Mouse (Mus musculus) thymus, postnatal 25 days (tissue): Measurements from ENCODE around the gene Srbd1.

ENCODE experiments used
- DNase-seq: peaks from one replicate; pipeline ENCODE4 v3.0.0; 2022

Gene Srbd1

DNA sequence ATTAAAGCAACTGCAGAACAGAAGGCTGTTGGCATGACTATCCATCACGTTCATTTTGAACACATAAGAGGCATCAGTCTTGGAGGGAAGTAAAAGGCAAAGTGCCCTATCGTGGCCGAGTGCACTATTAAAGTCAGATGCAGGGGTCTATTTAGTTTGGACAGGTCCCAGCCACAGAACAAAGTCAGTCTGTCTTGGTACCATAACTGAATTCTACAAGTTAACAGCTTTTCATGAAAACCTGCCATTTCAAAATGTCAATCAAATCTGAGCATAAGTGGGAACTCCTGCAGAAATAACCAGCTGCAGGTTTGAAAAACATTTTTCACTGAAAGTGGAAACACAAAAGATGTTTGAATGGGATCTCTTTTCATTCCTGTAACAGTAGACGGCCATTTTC, 115.0 kb downstream of the Srbd1 start:
- DNase-seq, result no peak

DNA sequence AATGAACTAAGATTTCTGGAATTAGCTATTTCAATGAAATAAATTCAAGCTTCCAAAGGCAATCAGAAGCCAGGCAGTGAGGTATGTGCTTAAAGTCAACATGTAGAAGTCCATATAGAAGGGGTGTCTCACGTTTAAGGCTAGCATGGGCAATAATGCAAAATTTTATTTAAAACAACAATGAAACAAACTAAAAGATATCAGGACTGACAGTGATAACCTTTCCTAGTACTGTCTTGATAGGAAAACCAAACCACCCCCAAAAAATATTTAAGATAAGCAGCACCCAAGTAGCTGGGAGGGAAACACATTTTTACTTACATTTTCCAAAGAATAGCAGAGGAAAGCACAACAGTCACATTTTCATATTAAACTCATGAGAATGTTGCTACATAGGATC, 115.8 kb downstream of the Srbd1 start:
- DNase-seq, result no peak

DNA sequence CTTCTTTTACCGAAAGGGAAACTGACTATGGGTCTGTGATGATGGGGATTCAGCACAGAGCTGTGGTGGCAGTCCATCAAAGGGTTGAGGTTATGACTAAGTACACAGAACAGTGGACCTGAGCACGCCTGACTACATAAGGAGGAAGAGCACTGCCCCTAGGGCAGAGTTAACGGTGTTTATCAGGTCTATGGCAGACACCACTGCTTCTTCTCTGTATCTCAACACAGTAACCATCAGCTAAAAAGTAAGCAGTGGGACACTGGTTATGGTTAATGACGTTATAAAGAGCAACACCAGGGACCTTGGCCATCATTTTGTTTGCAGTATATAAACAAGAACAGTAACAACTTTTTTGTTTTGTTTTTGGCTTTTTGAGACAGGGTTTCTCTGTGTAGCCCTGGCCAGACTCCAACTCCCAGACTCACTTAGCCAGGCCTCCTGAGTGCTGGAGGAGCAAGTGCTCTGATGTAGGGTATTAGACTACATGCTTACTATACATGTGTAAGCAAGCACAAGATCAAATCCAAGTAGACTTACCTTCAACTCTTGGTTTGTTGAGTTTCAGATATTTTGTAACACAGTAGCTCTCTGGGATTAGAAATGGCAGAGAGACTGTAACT, 117.3 kb downstream of the Srbd1 start:
- DNase-seq, result no peak

DNA sequence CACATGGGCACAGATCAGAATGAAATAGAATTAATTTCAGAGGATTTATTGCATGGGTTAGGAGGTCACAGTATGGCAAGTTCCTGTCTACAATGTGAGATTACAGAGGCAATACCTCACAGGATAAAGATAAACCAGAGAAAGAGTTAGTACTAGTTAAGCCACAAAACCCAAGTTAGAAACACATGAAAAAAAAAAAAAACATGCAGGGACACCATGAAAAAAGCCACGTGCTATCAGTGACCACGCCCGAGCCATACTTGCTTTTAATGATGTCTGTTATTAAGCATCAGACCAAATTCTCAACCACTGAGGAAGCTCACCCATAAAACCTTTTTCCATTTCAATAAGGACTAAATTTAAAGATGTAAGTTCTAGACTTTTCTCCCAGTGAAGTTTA, 120.4 kb downstream of the Srbd1 start:
- no peak for DNase-seq

DNA sequence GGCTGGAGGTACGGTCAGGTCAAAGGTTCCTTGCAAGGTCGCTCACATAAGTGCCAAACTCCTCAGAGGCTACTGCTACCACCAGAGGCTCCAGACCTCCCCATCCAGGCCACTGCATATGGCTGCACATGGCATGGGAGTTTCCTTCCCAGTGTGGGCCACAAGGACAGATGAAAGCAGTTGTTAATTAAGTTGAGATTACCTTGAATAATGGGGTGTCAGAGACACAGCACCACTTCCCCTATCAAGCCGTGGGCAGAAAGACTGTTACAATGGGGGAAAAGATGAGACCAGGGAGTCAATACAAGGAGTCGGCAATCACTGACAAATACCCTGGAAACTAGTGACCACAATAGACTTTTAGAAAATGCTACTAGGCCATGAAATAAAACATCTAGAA, 122.6 kb downstream of the Srbd1 start:
- DNase-seq, result no peak

DNA sequence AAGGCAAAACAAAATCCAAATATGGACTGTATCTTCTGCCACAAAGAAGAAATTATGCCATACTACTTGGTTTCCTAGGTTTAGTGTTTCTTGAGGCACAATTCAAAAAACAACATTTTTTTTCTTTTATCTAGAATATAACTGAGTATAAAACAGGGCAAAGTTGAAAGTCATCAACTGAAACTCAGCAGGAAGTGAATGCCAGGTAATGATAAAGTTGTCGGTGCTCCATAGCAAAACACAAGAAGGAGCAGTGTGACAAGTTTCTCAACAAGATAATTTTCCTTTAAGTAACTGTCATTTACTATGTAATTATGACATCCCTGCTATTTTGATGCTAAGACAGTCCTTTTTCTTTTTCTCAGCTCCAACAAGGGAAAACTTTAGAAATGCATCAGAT, 123.2 kb downstream of the Srbd1 start:
- no peak for DNase-seq

DNA sequence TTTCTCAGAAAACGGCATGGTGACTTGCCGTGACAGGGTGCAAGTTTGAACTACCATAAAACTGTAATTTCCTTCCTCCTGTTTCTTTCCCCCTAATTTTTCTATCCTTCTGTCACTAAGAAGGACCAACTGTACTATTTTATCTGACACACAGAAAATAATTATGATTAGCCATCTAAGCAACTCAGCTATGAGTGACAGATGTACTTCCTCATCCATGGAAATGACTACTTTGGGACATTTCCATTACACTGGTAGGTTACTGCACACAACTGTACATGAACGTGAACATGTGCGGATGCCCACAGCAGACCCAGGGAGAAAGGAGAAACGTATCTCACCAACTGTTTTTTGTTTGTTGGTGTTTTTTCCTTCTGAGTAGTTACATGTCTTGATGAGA, 123.7 kb downstream of the Srbd1 start:
- DNase-seq, result no peak

DNA sequence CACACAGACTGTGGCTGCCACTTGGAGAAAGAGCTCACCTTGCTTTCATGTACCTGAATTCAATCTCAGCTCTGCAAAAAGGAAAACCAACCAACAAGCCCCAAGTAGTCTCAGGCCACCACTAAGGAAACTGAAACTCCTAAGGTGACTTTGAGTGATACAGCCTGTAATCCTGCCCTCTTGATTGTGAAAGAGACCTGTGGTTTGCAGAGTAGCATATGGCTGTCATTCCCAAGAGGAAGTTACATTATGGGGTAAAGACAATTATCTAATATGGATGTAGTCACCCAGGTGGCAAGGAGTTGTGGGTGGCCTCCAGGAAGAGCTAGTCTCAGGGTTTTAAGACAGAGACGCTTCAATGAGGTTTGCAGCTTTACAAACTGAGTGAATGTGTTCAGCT, 125.2 kb downstream of the Srbd1 start:
- DNase-seq, result no peak

DNA sequence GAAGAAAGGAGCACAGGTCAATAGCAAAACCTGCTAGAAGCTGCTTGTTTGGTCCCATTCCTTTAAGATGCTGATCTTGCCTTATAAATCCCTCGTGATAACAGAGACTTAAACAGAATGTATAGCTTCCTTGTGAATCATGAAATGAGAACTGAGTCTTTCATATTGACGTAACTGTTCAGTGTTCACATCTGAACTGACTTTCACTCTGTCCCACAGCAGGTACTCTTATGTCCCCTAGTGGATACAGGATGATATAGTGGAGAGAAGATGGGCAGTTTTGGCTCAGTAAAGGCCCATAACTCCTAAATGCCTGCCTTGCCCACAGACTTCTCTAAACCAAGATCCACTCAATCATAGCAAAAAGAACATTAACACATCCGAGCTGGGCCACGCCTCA, 130.7 kb downstream of the Srbd1 start:
- no peak for DNase-seq

DNA sequence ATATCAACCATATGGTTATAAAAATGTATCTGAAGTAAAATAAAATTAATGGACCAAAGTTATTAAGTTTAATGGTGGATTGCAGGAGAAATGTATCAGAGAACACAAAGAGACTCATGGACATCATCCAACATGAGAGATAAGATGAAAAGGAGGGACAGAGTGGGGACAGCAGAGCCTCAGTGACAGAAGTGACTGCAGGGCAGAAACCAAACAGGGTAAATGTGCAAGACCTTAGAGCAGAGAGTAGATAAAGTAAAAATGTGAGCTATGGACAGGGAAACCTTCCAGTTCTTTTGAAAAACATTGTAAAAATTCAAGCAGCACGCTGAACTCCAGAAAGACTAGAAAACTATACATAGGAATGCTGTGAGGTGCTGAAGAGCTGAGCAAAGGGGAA, 132.4 kb downstream of the Srbd1 start:
- no peak for DNase-seq

DNA sequence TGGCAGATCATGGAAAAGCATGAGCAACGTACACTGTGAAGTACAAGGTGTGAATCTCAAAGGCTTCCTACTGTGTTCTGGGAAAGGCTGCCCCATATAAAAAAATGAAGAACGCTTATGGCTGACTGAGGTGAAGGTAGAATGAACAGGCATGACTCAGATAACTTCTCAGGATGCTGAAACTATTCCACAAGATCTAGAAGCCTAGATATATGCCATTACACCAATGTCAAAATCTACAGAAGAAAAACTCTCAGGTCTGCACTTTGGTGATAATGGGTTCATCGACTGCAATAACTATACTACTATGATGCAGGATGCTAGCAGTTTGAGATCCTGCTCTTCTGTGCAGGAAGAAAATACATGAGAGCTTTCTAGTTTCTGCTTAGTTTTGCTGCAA, 133.1 kb downstream of the Srbd1 start:
- DNase-seq, result no peak

DNA sequence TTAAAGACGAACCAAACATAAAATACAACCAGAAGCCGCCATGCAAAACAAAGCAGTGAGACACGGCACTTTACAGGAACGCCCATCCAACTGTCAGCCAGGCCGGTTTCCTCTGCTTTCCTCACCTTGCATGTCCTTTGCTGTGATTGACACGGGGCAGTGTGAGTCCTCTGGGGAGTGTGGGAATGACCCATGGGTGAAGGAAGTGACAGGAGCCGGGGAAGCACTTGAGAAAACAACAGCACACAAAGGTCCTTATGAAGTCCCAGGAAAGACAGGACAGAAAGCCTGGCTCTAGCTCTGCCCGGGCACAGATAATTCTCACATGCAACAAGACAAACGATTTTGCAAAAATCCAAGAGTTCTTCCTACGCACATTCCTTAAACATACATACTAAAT, 136.6 kb downstream of the Srbd1 start:
- no peak for DNase-seq

DNA sequence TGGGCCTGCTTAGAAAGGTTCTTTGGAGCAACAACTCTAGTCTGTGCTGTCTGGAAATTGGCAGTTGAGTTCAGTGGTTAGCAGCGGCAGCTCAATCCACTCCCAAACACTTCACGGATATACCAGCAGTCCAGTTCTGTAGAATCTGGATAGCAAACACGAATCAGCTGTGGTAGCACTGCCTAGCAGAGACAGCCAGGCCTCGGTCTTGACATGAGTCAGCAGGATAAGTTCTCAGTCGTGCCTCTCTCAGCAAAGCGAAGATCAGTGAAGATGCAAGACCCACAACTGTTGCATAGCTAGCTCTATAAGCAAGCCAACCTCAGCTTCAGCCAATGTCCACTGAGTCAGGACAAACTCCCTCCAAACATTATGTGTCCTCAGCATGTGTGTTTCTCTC, 142.9 kb downstream of the Srbd1 start:
- no peak for DNase-seq

DNA sequence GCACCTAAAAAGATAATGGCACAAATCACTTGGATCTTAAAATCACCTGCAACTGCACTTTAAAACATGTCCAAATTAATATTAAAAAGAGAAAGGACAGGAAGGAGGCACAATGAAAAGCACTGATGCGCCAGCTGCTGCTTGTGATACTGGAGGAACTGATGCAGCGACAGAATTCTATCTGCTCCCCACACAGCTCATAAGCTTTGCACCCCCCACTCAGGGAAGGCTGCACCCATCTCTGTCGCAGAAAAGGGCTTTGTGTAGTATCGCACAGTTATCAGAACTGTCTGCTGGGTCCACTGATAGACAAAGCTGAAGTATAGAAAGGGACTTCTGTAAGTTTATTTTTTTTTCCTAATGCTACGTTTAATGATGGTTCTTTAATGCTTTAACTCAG, 143.3 kb downstream of the Srbd1 start:
- no peak for DNase-seq

DNA sequence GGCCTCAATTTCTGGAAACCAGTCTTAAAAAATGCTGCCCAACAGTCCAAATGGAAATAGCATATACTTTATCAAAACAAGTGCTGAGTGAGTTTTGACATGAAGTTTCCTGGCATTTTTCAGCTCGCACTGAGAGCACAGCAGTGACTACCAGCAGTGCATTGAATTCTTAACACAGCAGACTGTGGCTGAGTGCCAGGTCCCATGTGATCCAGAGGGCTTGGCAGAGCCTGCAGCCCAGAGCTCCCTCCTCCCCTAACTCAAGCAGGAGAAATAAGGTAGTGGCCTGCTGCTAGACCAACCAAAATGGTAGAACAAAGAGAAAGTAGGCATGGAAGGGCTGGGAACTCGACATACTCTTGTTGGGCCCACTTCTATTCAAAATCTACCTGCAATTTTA, 149.2 kb downstream of the Srbd1 start:
- no peak for DNase-seq

DNA sequence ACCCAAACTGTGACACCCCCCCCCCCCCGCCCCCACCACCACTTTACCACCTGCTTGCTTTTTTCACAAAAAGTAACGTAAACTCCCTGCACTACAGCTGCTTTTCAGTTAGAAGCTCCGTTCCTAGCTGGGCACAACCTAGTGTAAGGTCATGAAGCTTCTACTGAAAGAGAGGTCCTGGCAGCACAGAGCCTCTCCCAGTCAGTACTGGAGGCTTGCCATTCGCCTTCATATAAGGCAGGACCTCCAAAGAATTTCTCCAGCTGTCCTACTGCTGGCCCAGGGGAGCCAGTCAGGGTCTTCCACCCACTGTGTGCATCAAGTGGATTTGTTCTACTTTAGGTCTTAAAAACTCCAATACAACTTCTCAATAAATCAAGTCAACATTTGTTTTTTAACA, 149.9 kb downstream of the Srbd1 start:
- DNase-seq, result no peak

DNA sequence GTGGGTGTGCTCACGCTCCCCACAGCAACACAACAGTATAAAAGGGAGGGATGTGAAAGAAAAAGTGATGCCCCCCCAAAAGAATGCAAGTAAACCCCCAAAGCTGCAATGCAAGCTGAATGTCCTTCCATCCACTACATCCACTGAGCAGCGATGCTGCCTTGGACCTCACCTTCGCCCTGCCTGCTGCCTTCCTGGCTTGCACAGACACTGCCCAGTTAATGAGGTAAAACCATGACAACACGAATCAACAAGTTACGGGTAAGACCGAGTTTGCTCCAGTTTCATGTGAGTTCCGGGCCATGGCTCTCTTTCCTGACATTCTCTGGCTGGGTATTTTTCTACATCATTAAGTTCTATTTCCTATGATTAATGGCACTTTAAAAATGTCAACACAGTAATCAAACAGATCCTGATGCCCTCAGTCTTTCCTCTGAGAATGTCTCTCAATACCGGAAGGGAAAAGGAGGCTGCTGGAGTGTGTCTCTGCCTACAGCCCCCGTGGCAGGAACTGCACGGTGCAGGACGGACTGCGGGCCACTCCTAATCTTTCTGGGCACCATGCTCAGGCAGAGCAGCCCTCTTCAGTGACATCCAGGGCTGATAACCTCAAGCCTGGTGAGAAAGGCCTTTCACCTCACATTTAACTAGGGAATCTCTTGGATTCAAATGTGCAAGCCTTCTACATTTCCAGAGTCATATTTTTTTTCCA, 155.8 kb downstream of the Srbd1 start:
- no peak for DNase-seq

DNA sequence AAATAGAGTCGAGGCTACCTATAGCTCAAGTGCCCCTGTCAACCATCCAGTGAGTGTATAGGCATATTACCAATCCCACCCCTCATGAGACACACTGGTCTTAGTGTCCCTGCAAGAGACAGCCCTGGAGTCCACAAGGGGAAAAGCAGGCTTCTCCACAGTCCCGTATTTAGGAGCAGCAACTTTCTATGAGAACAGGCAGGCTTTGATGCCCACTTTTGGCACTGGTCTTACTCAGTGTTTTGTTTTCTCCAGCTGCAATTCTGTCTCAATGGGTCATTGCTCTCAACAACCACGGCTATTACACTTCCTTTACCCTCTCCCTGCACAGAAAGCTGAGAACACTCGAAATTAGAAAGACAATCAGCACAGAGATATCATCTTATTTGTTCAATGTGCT, 157.4 kb downstream of the Srbd1 start:
- DNase-seq, result no peak

DNA sequence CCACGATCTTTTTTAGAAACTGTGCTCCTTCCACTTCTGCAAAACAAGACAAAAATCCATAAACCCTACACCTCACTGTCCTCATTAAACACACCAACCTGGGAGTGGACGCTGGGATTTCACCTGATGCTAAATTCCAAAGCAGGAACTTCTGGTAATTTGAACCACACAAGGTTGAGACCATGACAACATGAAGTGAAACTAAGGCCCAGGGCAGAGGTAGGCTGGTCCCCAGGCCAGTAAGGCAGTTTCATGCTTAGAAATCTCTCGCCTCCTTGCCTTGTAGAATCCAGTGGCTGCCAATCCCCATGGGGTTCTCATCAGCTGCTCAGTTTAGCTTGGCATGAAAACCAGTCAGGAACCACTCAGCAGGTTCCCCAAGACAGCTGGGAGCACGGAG, 158.4 kb downstream of the Srbd1 start:
- no peak for DNase-seq

DNA sequence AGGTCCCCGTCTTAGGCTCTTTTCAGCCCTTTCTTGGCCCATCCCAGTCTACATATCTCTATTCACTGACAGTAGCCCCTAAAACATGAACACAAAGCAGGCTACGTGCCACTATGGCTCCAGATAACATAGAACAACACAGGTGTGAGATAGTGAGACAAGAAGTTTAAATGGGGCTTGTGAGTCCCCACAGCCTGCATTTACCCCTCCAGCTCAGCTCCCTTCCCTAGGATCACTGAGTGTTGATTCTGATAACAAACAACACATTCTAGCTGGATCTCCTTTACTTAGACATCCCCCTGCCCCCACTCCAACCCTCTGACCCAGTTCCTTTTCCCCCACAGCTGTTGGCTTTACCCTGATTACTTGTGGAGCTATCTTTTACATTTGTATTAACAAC, 158.8 kb downstream of the Srbd1 start:
- no peak for DNase-seq

DNA sequence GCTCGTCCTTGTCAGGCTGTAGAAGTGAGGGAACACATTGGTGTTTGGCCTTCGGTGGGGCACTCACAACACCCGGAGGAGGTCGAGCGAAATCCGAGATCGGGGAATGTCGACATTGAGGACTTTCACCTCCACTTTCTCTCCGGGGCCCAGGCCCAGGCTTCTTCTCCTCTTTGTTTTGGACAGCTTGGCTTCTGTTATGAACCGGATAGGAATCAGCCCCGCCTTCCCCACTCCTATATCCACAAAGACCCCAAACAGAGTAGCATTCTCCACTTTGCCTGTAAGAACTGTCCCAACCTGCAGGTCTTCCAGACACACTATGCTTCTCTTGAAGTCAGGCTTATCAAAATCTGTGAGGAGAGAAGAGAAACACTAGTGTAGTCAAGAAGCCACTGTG, 159.8 kb downstream of the Srbd1 start:
- no peak for DNase-seq

DNA sequence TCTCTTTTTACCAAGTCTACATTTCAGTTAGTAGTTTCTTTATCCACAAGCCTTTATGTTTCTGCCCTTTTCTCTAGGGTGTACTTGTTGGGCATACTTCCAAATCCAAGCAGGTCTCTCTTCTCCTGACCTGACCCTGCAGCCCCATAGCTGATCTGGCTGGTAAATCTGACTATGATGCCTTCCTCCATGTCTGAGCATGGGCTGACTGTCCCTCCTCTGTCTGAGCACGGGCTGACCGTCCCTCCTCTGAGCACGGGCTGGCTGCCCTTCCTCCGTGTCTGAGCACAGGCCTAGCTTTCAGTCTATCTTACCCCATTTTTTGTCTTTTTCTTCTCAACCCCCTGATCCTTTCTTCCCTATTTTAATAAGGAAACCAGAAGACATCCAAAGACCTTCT, 162.7 kb downstream of the Srbd1 start:
- no peak for DNase-seq

DNA sequence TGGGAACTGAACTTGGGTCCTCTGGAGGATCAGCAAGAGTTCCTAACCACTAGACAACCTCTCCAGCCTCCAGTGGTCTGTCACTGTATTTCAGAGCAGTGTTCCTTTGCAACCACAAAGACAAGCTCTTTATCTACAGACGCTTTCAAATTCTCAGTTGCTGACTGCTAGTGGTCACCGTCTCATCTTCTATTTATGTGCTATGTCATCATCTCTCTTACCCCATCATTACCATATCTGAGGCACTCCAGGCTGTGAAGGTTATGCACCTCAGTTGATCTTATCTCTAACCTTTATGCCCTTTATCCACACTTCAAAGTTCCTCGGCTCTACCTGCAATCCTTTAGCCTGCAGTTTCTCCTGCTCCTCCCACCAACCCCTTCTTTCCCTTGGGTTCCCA, 163.1 kb downstream of the Srbd1 start:
- DNase-seq, result no peak

DNA sequence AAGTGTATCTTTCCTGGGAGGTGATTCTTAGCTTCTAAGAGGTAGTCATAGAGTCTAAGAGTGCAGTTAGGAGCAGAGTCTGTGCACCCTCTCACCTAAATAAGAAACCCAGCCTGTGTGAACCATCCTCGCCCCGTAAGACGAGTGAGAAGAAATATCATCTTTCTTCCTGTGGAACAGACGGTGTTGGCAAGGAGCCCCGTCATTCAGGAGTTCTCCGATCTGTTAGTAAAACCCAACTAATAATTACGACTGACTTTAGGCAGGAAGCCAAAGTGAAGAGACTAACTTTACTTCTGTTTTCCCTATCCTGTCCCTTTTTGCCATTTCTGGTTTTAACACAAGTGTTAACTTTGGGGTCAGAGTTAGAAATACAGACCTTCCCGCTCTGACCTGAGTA, 166.1 kb downstream of the Srbd1 start:
- no peak for DNase-seq

DNA sequence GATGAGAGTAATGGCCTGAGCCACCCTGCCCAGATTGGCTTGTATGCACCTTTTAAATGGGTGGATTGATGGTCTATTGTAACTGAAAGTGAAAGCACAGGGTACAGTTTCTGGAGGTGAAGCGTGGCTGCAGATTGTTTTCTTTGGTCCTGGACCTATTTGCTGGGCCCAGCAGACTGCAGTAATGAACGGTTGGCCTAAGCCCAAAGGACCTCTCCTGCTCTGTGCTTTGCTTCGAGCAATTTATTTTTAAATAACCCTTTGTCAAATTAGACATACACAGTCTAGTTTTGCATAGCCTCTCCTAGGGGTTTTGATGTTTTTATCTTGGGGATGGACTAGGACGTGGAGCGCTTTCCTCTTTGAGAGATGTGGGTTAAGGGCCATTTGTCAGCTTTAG, 169.9 kb downstream of the Srbd1 start:
- no peak for DNase-seq
